Mouse (Mus musculus) stomach, postnatal 0 days (tissue): ENCODE data around the gene Cdcp2.

Experiments
- CTCF ChIP-seq: IDR thresholded peaks from 2 replicates; pipeline ENCODE4 v1.5.1; 2016; ENCODE audit warnings: antibody characterized with exemption, low read depth, mild to moderate bottlenecking, moderate library complexity
- EP300 ChIP-seq: optimal IDR thresholded peaks from 2 replicates; pipeline ENCODE3; 2016; ENCODE audit warnings: antibody characterized with exemption

DNA sequence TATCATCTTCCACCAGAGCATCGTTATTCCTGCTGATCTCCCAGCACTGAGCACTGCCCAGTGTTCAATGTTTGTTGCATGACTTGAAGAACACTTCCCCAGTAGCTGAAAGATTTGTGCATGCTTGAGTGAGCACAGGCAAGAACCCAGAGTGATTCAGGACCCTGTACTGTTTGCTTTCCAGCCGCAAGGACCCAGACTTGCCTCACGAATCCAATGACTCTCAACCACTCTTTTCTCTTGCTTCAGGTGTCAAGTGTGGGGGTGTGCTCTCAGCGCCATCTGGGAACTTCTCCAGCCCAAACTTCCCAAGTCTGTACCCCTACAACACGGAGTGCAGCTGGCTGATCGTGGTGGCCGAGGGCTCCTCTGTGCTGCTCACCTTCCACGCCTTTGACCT is 5.5 kb downstream of the Cdcp2 start:
- no peak for TF ChIP-seq CTCF
- no peak for TF ChIP-seq EP300
